Mouse (Mus musculus) embryonic facial prominence, embryonic 14.5 days (tissue): ENCODE measurements around the gene Mknk2. TPM values are rescaled to one million over a fixed set of nuclear protein-coding genes. Genes with fewer than 3 reads are reported as not detected.

ENCODE experiments used
- ATAC-seq: fragments of 200-750 bp; cut with Nextera tagmentation; 2 replicates; pipeline ENCODE4 v1.8.0; 2017; ENCODE audit warnings: low read depth, moderate number of reproducible peaks, moderate TSS enrichment
- DNase-seq: peaks from one replicate; pipeline ENCODE4 v3.0.0-alpha.2; 2015; ENCODE audit warnings: low spot score
- H3K27ac ChIP-seq: fragments of 300-500 bp; sonication (generic); replicated peaks from 2 replicates; pipeline ENCODE4 v1.5.1; 2014; ENCODE audit warnings: low read depth, mild to moderate bottlenecking, low read length, moderate library complexity
- H3K27me3 ChIP-seq: fragments of 300-500 bp; sonication (generic); replicated peaks from 2 replicates; pipeline ENCODE4 v1.6.1; 2014; ENCODE audit warnings: low read length; ENCODE audit not compliant: control insufficient read depth, insufficient read depth
- H3K36me3 ChIP-seq: fragments of 300-500 bp; sonication (generic); 2 replicates; pipeline ENCODE4 v1.6.1; 2014; ENCODE audit warnings: low read length, mixed read lengths; ENCODE audit not compliant: control insufficient read depth, insufficient read depth
- H3K4me1 ChIP-seq: fragments of 300-500 bp; sonication (generic); 2 replicates; pipeline ENCODE4 v1.6.1; 2014; ENCODE audit warnings: antibody characterized with exemption, low read length; ENCODE audit not compliant: control insufficient read depth, insufficient read depth
- H3K4me2 ChIP-seq: fragments of 300-500 bp; sonication (generic); 2 replicates; pipeline ENCODE4 v1.6.1; 2014; ENCODE audit warnings: low read depth, mild to moderate bottlenecking, low read length, moderate library complexity, mixed read lengths
- H3K4me3 ChIP-seq: fragments of 300-500 bp; sonication (generic); 2 replicates; pipeline ENCODE4 v1.5.1; 2014; ENCODE audit warnings: low read depth, mild to moderate bottlenecking, low read length
- H3K9ac ChIP-seq: fragments of 300-500 bp; sonication (generic); 2 replicates; pipeline ENCODE4 v1.6.1; 2014; ENCODE audit warnings: low read depth, mild to moderate bottlenecking, low read length, moderate library complexity, mixed read lengths
- H3K9me3 ChIP-seq: fragments of 300-500 bp; sonication (generic); 2 replicates; pipeline ENCODE4 v1.6.1; 2016; ENCODE audit warnings: low read length; ENCODE audit not compliant: control insufficient read depth
- WGBS: fragments of 180-500 bp; shearing (Covaris S2); extraction: QIAGEN DNeasy Blood & Tissue Kit; methylation state at CpG from one replicate; pipeline ENCODE4 v1.1.7; 2014; 5-methylcytosine and 5-hydroxymethylcytosine counted together
- polyA plus RNA-seq: library from polyadenylated mRNA; unstranded; fragments of >200 nt; fragmentation: Nextera tagmentation; extraction: Ambion mirVana; gene quantifications from 2 replicates; pipeline ENCODE4 v1.2.1, GENCODE M21; 2014

Gene Mknk2
- polyA plus RNA-seq, 1 experiment from 2014 or later: 84.6 TPM

- Histone ChIP-seq H3K9me3 (no peaks in the 10 kb centered on the region), H3K4me3 (peak overlapping the region; percentile 88), H3K27me3 (no peaks in the 10 kb centered on the region), H3K9ac (peak overlapping the region; percentile 92), H3K27ac (peak overlapping the region; percentile 97), H3K4me2 (peak overlapping the region; percentile 99), H3K4me1 (peaks cover 23% of the 10 kb centered on the region), H3K36me3 (no peaks in the 10 kb centered on the region)
- DNase-seq (peak; percentile 62), ATAC-seq (no peak)
- WGBS: 3% methylated on average over 12 of the region's 15 CpGs
Measured at GRCm38 (mm10) chr10:80623457-80624191, 54.3 kb downstream of the Mknk2 start.

GRCm38 (mm10) chr10:80622661-80623456 is 55.1 kb downstream of the Mknk2 start, which contains the start of gene Csnk1g2:
Gene Csnk1g2, plus strand, starts transcription at chr10:80622838.
- DNase-seq: no peak
- Histone ChIP-seq H3K4me2 (peak within 1 kb of the TSS; percentile 99), H3K27me3 (no peaks in the 10 kb centered on the region), H3K4me1 (peaks cover 23% of the 10 kb centered on the region), H3K27ac (peak within 1 kb of the TSS; percentile 97), H3K9me3 (no peaks in the 10 kb centered on the region), H3K9ac (peak within 1 kb of the TSS; percentile 92), H3K4me3 (peak within 1 kb of the TSS; percentile 88), H3K36me3 (no peaks in the 10 kb centered on the region)
- under 1% methylated on average over 47 of the region's 85 CpGs for WGBS
- ATAC-seq: peak; percentile 6

- no peaks in the 10 kb centered on the region for H3K9me3 ChIP-seq
- H3K27me3 ChIP-seq: no peaks in the 10 kb centered on the region
- peak overlapping the region; percentile 71 for H3K4me2 ChIP-seq
- H3K4me3 ChIP-seq: peak overlapping the region; percentile 88
- H3K36me3 ChIP-seq: no peaks in the 10 kb centered on the region
- H3K9ac ChIP-seq: peak overlapping the region; percentile 92
- peak overlapping the region; percentile 97 for H3K27ac ChIP-seq
- DNase-seq: peak; percentile 100
- ATAC-seq: peak; percentile 95
- WGBS: under 1% methylated on average over 45 of the region's 64 CpGs
- H3K4me1 ChIP-seq: peaks cover 17% of the 10 kb centered on the region
Measured at GRCm38 (mm10) chr10:80621940-80622660, 55.8 kb downstream of the Mknk2 start.

- H3K9ac ChIP-seq: peak overlapping the region; percentile 64
- 1% methylated on average over 9 of the region's 9 CpGs for WGBS
- no peaks in the 10 kb centered on the region for H3K9me3 ChIP-seq
- no peak for ATAC-seq
- peak overlapping the region; percentile 71 for H3K4me2 ChIP-seq
- H3K27ac ChIP-seq: peak overlapping the region; percentile 97
- H3K4me3 ChIP-seq: peak overlapping the region; percentile 88
- H3K4me1 ChIP-seq: peaks cover 17% of the 10 kb centered on the region
- no peaks in the 10 kb centered on the region for H3K27me3 ChIP-seq
- no peaks in the 10 kb centered on the region for H3K36me3 ChIP-seq
- no peak for DNase-seq
Measured at GRCm38 (mm10) chr10:80621690-80621939, 56.3 kb downstream of the Mknk2 start.

- Histone ChIP-seq H3K4me1 (peaks cover 17% of the 10 kb centered on the region), H3K4me2 (peak overlapping the region; percentile 71), H3K4me3 (peak overlapping the region; percentile 88), H3K27ac (peak overlapping the region; percentile 97), H3K9ac (peak overlapping the region; percentile 64), H3K36me3 (no peaks in the 10 kb centered on the region), H3K9me3 (no peaks in the 10 kb centered on the region), H3K27me3 (no peaks in the 10 kb centered on the region)
- no peak for ATAC-seq
- 55% methylated on average over 16 of the region's 16 CpGs for WGBS
- no peak for DNase-seq
Measured at GRCm38 (mm10) chr10:80620796-80621689, 56.9 kb downstream of the Mknk2 start.

- Histone ChIP-seq H3K36me3 (peaks cover 5% of the 10 kb centered on the region; the same call in 1 of the 2 replicates), H3K27ac (no peak overlapping the region), H3K27me3 (no peaks in the 10 kb centered on the region), H3K4me2 (no peak overlapping the region), H3K9ac (no peak overlapping the region), H3K9me3 (no peaks in the 10 kb centered on the region), H3K4me3 (no peak overlapping the region), H3K4me1 (peaks cover 17% of the 10 kb centered on the region)
- ATAC-seq: no peak
- 86% methylated on average over 9 of the region's 9 CpGs for WGBS
- DNase-seq: no peak
Measured at GRCm38 (mm10) chr10:80620365-80620764, 57.5 kb downstream of the Mknk2 start.

- Histone ChIP-seq H3K27ac (no peak overlapping the region), H3K36me3 (peaks cover 13% of the 10 kb centered on the region), H3K9me3 (no peaks in the 10 kb centered on the region), H3K27me3 (no peaks in the 10 kb centered on the region), H3K4me3 (no peak overlapping the region), H3K9ac (no peak overlapping the region), H3K4me1 (peaks cover 17% of the 10 kb centered on the region), H3K4me2 (no peak overlapping the region)
- ATAC-seq: no peak
- WGBS: 39% methylated on average over 8 of the region's 8 CpGs
- DNase-seq: no peak
Measured at GRCm38 (mm10) chr10:80619465-80620244, 58.3 kb downstream of the Mknk2 start.
